Mouse (Mus musculus): ENCODE results near the gene Ocln.
A peak's percentile ranks its signal among the peaks of the same experiment; 100 is the strongest.

Ocln gene

GRCm38 (mm10) chr13:100552369-100553041, at the start of gene Ocln:
Gene Ocln, minus strand, starts transcription at chr13:100552718.
- DNase-seq (ENCODE audit: low read depth), result no peak

- no peak for DNase-seq (ENCODE audit: low read depth)
These were observed 48.5 kb upstream of the Ocln start for GRCm38 (mm10) chr13:100601034-100601433.

GRCm38 (mm10) chr13:100600317-100600716, 47.8 kb upstream of the Ocln start:
- DNase-seq (ENCODE audit: low read depth), result no peak

GRCm38 (mm10) chr13:100597284-100597683, 44.8 kb upstream of the Ocln start:
- DNase-seq (ENCODE audit: low read depth), result no peak

DNA sequence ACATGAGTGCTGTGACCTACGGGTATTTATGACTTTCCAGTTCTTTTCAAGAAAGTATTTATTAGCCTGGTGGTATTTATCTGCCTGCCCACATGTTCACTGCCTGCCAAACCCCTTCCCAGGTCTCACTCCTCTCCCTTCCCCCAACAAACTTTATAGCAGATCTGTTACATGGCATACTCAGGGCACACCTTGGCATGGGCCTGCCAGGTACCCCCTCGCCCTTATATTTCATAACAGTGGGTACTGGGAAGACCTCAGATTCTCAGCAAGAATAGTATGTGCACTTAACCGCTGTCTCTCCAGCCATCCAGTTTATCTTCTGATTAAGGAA, 43.0 kb upstream of the Ocln start:
- DNase-seq (ENCODE audit: low read depth), result no peak

GRCm38 (mm10) chr13:100594838-100595551, 42.5 kb upstream of the Ocln start:
- no peak for DNase-seq (ENCODE audit: low read depth)

GRCm38 (mm10) chr13:100594041-100594792, 41.7 kb upstream of the Ocln start:
- DNase-seq (ENCODE audit: low read depth), result peak; percentile 85

GRCm38 (mm10) chr13:100588646-100589045, 36.1 kb upstream of the Ocln start:
- peak; percentile 53 for DNase-seq (ENCODE audit: low read depth)

DNA sequence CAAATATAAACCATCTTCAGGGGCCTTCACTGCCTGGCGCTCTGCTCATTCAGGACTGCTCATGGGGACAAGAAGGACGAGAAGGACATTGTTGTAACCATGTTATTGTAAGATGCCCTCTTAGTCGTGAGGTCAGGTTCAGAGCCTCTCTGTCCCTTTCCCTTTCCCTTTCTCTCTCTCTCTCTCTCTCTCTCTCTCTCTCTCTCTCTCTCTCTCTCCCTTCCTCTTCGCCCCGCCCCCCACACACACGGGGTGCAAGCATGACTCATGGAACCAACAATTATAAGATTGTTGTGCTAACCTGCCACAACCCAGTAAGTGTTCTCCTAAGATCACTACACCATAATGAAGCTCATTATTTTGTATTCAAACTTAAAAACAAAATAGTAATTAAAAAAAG, 29.6 kb upstream of the Ocln start:
- DNase-seq (ENCODE audit: low read depth), result no peak

GRCm38 (mm10) chr13:100581701-100582100, 29.2 kb upstream of the Ocln start:
- no peak for DNase-seq (ENCODE audit: low read depth)

- DNase-seq (ENCODE audit: low read depth), result no peak
These were observed 27.4 kb upstream of the Ocln start for GRCm38 (mm10) chr13:100579951-100580350.

DNA sequence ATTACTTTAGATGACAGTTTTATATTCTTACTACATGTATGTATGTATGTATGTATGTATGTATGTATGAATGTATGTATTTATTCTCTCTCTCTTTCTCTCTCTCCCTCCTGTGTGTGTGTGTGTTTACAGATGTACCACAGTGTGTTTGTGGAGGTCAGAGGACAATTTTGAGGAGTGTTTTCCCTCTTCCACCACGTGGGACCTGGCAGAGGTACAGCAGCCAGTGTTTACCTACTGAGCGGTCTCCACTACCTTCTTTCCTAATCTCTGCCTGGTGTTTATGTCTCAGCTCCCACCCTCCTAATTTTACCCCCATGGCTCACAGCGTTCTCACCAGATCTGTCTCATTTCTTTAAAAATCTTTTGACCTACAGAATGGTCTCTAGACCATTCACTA, 26.7 kb upstream of the Ocln start:
- no peak for DNase-seq (ENCODE audit: low read depth)

- peak; percentile 51 for DNase-seq (ENCODE audit: low read depth)
These were observed 23.4 kb upstream of the Ocln start for GRCm38 (mm10) chr13:100575950-100576349.

DNA sequence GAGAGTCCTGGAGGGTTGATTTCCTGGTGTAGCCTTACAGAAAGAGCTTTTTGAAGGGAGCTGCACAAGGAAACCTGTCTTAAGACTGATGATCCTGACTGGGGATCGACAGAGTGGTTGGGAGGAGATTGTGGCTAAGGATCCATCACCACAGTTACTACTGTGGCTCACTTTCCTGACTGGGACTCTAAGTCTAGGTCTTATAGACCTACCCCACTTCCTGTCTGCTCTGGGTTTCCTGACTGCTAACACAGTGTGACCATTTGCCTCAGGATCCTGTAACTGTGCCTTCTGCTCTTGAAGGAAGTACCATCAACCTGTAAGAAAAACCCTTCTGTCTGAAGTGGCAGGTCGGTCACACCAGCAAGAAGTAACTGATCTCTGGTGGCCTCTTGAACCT, 18.2 kb upstream of the Ocln start:
- no peak for DNase-seq (ENCODE audit: low read depth)

DNA sequence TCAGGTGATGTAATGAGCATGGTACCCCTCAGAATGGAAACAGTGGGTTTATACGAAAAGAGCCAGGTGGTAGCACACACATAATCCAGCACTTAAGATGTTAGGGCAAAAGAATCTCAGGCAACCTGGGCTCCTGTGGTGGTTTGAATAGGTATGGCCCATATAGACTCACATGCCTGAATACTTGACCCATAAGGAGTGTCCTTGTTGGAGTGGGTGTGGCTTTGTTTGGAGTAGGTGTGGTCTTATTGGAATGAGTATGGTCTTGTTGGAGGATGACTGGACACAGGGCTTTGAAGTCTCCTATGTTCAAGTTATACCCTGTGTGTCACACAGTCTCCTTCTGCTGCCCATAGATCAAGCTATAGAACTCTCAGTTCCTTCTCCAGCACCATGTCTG, 15.8 kb upstream of the Ocln start:
- DNase-seq (ENCODE audit: low read depth), result no peak

DNA sequence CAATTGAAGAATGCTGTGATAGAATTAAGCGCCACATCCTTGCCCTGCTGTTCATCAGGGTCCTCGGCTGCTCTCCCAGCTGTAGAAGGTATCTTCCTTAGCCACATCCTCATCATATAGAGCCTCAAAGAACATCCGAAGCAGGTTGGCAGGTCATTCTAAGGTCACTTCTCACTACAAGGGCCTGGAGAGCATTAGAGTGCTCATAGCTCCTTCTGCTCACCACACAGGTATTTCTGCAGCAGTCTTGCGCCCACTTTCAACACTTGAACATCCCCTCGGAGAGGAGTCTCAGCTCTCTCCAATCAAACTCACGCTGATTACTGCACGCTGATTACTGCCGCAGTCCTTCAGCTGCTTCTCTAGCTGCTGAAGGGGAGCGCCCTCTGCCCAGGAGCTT, 6.9 kb upstream of the Ocln start:
- DNase-seq (ENCODE audit: low read depth), result no peak

DNA sequence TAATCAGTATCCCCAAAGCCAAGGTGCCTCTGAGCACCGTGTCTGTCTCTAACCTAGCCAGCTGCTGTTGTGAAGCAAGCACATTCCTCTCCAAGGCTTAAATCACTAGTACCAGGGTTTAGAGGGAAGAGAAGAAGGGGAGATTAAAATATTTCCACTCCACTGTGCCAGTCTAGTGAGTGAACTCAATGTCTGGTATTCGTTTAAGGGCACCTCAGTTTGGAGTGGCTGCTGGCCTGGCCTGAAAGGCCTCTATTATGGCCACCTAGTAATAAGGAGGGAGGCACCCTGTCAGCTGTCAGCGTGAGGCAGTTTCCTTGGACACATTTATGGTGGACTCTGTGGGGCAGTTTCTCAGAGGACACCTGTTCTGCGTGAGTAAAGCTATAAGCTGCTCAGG, 4.5 kb upstream of the Ocln start:
- DNase-seq (ENCODE audit: low read depth), result no peak

- no peak for DNase-seq (ENCODE audit: low read depth)
These were observed 522 bp upstream of the Ocln start for GRCm38 (mm10) chr13:100553042-100553437.

- DNase-seq (ENCODE audit: low read depth), result no peak
These were observed 529 bp downstream of the Ocln start for GRCm38 (mm10) chr13:100552009-100552368.

DNA sequence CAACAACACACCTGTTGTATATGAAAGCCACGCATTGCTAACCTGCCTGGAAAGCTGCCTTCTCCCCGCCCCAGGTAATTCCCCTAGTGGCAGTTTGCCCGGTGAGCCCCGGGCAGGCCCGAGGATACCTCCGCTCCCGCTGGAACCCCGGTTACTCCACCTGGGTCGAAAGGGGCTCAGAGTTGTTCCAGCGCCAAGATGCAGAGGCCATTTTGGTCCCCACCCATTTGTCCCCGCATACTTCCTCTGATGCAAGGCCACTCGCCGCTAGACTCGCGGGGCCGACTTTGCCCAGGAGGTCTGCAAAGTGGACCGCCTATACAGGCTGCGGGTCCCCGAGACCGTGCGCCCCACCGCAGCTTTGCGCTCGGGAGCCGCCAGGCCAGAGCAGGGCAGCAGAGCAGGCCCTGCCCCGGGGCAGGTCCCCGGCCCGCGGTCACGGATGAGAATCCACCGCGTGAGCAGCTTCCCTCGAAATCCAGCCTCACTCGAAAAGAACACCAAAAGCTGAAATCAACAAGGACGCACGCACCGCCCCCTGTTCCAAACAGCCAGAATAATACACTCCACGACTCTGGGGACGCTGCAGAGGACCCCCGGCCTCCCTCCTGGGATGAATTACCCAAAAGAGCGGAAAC, 1.0 kb downstream of the Ocln start:
- DNase-seq (ENCODE audit: low read depth), result no peak

- DNase-seq (ENCODE audit: low read depth), result no peak
These were observed 5.2 kb downstream of the Ocln start for GRCm38 (mm10) chr13:100547269-100547668.

DNA sequence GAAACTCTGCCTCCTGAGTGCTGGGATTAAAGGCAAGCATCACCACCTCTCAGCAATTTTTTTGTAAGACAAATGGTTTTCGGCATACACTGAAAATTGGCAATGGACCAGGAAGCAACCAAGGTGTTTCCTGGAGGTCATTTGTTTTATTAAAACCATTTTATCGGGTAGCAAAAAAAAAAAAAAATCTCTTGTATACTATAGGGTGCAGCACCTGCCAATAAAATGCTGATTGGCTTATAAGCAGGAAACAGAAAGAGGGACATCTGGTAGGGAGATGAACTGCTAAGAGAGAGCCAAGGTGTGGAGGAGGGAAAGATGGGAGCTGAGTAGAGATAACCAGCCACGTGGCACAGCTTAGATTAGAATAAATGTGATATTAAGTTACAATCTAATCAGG, 7.0 kb downstream of the Ocln start:
- DNase-seq (ENCODE audit: low read depth), result no peak

GRCm38 (mm10) chr13:100544220-100544662, 8.3 kb downstream of the Ocln start:
- no peak for DNase-seq (ENCODE audit: low read depth)

Measured in naive thymus-derived CD4-positive, alpha-beta T cell, adult 2 months (primary cell).